Mouse (Mus musculus) urinary bladder, postnatal 4 days (tissue): Measurements from ENCODE around the gene Top3a.

Source experiments
- DNase-seq, 2 experiments: peaks; one replicate each; pipeline ENCODE4 v3.0.0; 2021 to 2022; ENCODE audit warnings: low spot score in 2 of 2

The Top3a gene

GRCm38 (mm10) chr11:60775578-60775977, 1.6 kb downstream of the Top3a start:
- no peak for DNase-seq

- DNase-seq, result no peak
Observed at GRCm38 (mm10) chr11:60774841-60775240, 2.3 kb downstream of the Top3a start.

- no peak for DNase-seq
Observed at GRCm38 (mm10) chr11:60774158-60774689, 2.9 kb downstream of the Top3a start.

- DNase-seq, result no peak
Observed at GRCm38 (mm10) chr11:60772161-60772560, 5.0 kb downstream of the Top3a start.

GRCm38 (mm10) chr11:60770776-60771175, 6.4 kb downstream of the Top3a start:
- no peak for DNase-seq

GRCm38 (mm10) chr11:60769322-60769721, 7.8 kb downstream of the Top3a start:
- no peak for DNase-seq

GRCm38 (mm10) chr11:60766969-60767368, 10.2 kb downstream of the Top3a start:
- no peak for DNase-seq

GRCm38 (mm10) chr11:60761681-60762080, 15.5 kb downstream of the Top3a start:
- DNase-seq, result no peak

- no peak for DNase-seq
Observed at GRCm38 (mm10) chr11:60755570-60755969, 21.6 kb downstream of the Top3a start.

- no peak for DNase-seq
Observed at GRCm38 (mm10) chr11:60740321-60740720, 36.8 kb downstream of the Top3a start.

- DNase-seq, result no peak
Observed at GRCm38 (mm10) chr11:60737450-60737849, 39.7 kb downstream of the Top3a start.

- no peak for DNase-seq
Observed at GRCm38 (mm10) chr11:60736491-60736890, 40.7 kb downstream of the Top3a start.

GRCm38 (mm10) chr11:60735191-60735590, 42.0 kb downstream of the Top3a start:
- no peak for DNase-seq

- DNase-seq, result no peak
Observed at GRCm38 (mm10) chr11:60734206-60734605, 43.0 kb downstream of the Top3a start.

- DNase-seq, result no peak
Observed at GRCm38 (mm10) chr11:60731251-60731650, 45.9 kb downstream of the Top3a start.

GRCm38 (mm10) chr11:60730169-60730568, 47.0 kb downstream of the Top3a start:
- DNase-seq, result no peak

- no peak for DNase-seq
Observed at GRCm38 (mm10) chr11:60729217-60729641, 47.9 kb downstream of the Top3a start.

- peak; percentile 91 to 94 for DNase-seq
Observed at GRCm38 (mm10) chr11:60728260-60728761, 48.9 kb downstream of the Top3a start, which contains the start of gene Mief2. Gene Mief2, plus strand, starts transcription at chr11:60728398.

GRCm38 (mm10) chr11:60727392-60728140, 49.6 kb downstream of the Top3a start:
- DNase-seq, result no peak

GRCm38 (mm10) chr11:60726601-60727391, 50.4 kb downstream of the Top3a start, which contains the start of gene Flii:
Gene Flii, minus strand, starts transcription at chr11:60727263.
- peak; percentile 81 to 84 for DNase-seq

GRCm38 (mm10) chr11:60719263-60719662, 57.9 kb downstream of the Top3a start:
- DNase-seq, result no peak

GRCm38 (mm10) chr11:60715833-60716232, 61.3 kb downstream of the Top3a start:
- DNase-seq, result no peak
